17 mouse cellular contexts compared by ENCODE assay signal in the genomic region with DNA sequence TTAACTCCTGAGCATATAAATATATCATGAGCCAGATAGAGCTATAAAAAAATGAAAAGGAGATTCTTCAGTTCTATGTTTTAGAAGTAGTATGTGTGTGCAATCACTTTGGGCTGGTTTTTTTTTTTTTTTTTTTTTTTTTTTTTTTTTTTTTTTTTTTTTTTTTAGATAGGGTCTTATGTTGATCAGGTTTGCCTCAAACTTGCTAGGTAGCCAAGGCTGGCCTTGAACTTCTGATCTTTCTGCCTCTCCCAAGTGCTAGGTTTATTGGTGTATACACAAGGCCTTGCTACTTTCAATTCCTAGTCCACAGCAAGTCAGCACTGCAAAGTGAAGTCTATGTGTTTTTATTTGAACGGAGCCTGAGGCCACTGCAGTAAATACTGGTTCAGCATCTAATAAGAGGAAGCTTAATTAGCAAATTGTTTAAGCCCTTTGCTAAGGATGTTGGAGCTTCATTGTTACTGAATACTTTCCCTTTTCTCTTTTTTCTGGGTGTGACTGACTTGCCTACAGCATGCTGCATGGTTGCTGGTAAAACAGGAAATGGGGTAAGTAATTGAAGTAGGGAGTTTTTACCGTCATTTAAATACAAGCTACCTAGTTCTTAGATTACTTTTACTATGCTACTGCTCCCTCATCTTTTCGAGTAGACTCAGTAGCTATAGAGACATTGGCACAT. TPM values are rescaled to one million over a fixed set of nuclear protein-coding genes. Genes with fewer than 3 reads are reported as not detected.
DNase-seq lines count a peak whose midpoint lies in the region; ATAC-seq lines count a peak whose summit lies in the region.
"Had no signal": no experiment of that assay in that cellular context is flagged by ENCODE, and none has a peak within 500 bp of the region (broad histone marks: within the 10 kb centered on the region; RNA-seq: fewer than 3 reads in every experiment).

No protein-coding gene starts in this region.

- peak; percentile 45 for ATAC-seq in megakaryocyte progenitor cell, adult 5-6 weeks (replicated peaks; ENCODE audit: poor library complexity)
- ATAC-seq in kidney, embryonic 16.5 days (ENCODE audit: low FRiP score, low TSS enrichment): no peak
- ATAC-seq: intestine, postnatal 0 days had no signal

- peaks cover 4% of the 10 kb centered on the region; the same call in 1 of the 2 replicates for H3K4me1 ChIP-seq in midbrain, embryonic 10.5 days
- H3K4me1 ChIP-seq in kidney, embryonic 16.5 days (ENCODE audit: insufficient read depth, low read length): no peaks in the 10 kb centered on the region
- H3K4me1 ChIP-seq: heart, embryonic 10.5 days; stomach, embryonic 15.5 days had no signal

- WGBS in midbrain, embryonic 10.5 days: 84% methylated on average over 3 of the region's 3 CpGs
- WGBS in kidney, embryonic 16.5 days: 66% methylated on average over 3 of the region's 3 CpGs

- H3K4me3 ChIP-seq in midbrain, embryonic 10.5 days: no peak overlapping the region
- no peak overlapping the region for H3K4me3 ChIP-seq in kidney, embryonic 16.5 days (ENCODE audit: low read length)
- H3K4me3 ChIP-seq: gastrocnemius, adult 2 months; heart, embryonic 10.5 days; limb, embryonic 13.5 days; stomach, embryonic 15.5 days had no signal

- no peaks in the 10 kb centered on the region for H3K27me3 ChIP-seq in midbrain, embryonic 10.5 days (ENCODE audit: low read depth, poor library complexity, severe bottlenecking)
- H3K27me3 ChIP-seq in kidney, embryonic 16.5 days (ENCODE audit: insufficient read depth, low read length): no peaks in the 10 kb centered on the region
- H3K27me3 ChIP-seq: limb, embryonic 13.5 days; stomach, embryonic 15.5 days had no signal

- H3K9ac ChIP-seq in kidney, embryonic 16.5 days (replicated peaks; ENCODE audit: low read length): no peak overlapping the region
- H3K9ac ChIP-seq: limb, embryonic 13.5 days; stomach, embryonic 15.5 days had no signal

- peak; percentile 4 for DNase-seq in lung, postnatal 36 days
- no peak for DNase-seq in lung, postnatal 4 days
- DNase-seq in CD4-positive, CD25-positive, alpha-beta regulatory T cell, adult 2 months (ENCODE audit: low read depth, low spot score): peak; percentile 68
- peak; percentile 16 for DNase-seq in WW6 (ENCODE audit: low read depth, low spot score)
- DNase-seq in midbrain, embryonic 10.5 days (ENCODE audit: low spot score): no peak
- no peak for DNase-seq in heart, postnatal 25 days (ENCODE audit: low spot score)
- DNase-seq: cerebellum, adult 2 months; gastrocnemius, adult 2 months; kidney, postnatal 25 days; lung, adult 18-20 months; right cerebral cortex, postnatal 25 days had no signal

- H3K9me3 ChIP-seq in midbrain, embryonic 10.5 days (replicated peaks): no peaks in the 10 kb centered on the region
- no peaks in the 10 kb centered on the region for H3K9me3 ChIP-seq in kidney, embryonic 16.5 days (ENCODE audit: low read length)
- H3K9me3 ChIP-seq: heart, embryonic 10.5 days; limb, embryonic 13.5 days; stomach, embryonic 15.5 days had no signal

- intact Hi-C loops in heart, postnatal 25 days (cut with DNase I): no loop called here

- H3K36me3 ChIP-seq in midbrain, embryonic 10.5 days: peaks cover 31% of the 10 kb centered on the region
- H3K36me3 ChIP-seq in kidney, embryonic 16.5 days (ENCODE audit: insufficient read depth, low read length): peaks cover 18% of the 10 kb centered on the region; the same call in 1 of the 2 replicates
- H3K36me3 ChIP-seq: stomach, embryonic 15.5 days had no signal

- H3K27ac ChIP-seq in midbrain, embryonic 10.5 days (replicated peaks): no peak overlapping the region
- no peak overlapping the region for H3K27ac ChIP-seq in kidney, embryonic 16.5 days (ENCODE audit: low read length)
- H3K27ac ChIP-seq: gastrocnemius, adult 2 months; heart, embryonic 10.5 days; limb, embryonic 13.5 days; stomach, embryonic 15.5 days had no signal

- H3K4me2 ChIP-seq in kidney, embryonic 16.5 days (replicated peaks; ENCODE audit: low read depth, low read length): no peak overlapping the region
- H3K4me2 ChIP-seq: limb, embryonic 13.5 days; stomach, embryonic 15.5 days had no signal

RNA-seq across cellular contexts. Expression of a gene that starts 33.8 kb away (rescaled TPM):
- total RNA-seq in megakaryocyte progenitor cell, adult 5-6 weeks (2015): 31.0 and 53.1 TPM in 2 replicates
- 14.7 and 21.7 TPM in 2 replicates for total RNA-seq in megakaryocyte progenitor cell, adult 5-6 weeks (2017)
- polyA plus RNA-seq in midbrain, embryonic 10.5 days (2016; fragmentation: Nextera tagmentation; extraction: Ambion mirVana): 36.0 and 37.0 TPM in 2 replicates
- 10 to 100 TPM; 22.2 to 26.3 TPM for total RNA-seq in heart, postnatal 25 days (2021)
- 24.5 and 29.8 TPM in 2 replicates for polyA plus RNA-seq in kidney, embryonic 16.5 days (2015; fragmentation: Nextera tagmentation; extraction: Ambion mirVana)

RNA-seq across cellular contexts. Expression of a gene that starts 34.1 kb away (rescaled TPM):
- 45.1 and 52.1 TPM in 2 replicates for total RNA-seq in megakaryocyte progenitor cell, adult 5-6 weeks (2015)
- 52.7 and 71.7 TPM in 2 replicates for total RNA-seq in megakaryocyte progenitor cell, adult 5-6 weeks (2017)
- polyA plus RNA-seq in midbrain, embryonic 10.5 days (2016; fragmentation: Nextera tagmentation; extraction: Ambion mirVana): 18.8 and 18.9 TPM in 2 replicates
- total RNA-seq in heart, postnatal 25 days (2021): 10 to 100 TPM; 10.2 TPM
- polyA plus RNA-seq in kidney, embryonic 16.5 days (2015; fragmentation: Nextera tagmentation; extraction: Ambion mirVana): 21.2 and 23.7 TPM in 2 replicates

Comparison
In these comparisons a context has a peak if more than half of its experiments do, and no peak if none do; other contexts are left out.
1. DNase-seq: peak in lung, postnatal 36 days (single experiment), CD4-positive, CD25-positive, alpha-beta regulatory T cell, adult 2 months (single experiment) and WW6 (single experiment); none in lung, postnatal 4 days (0 of 2), midbrain, embryonic 10.5 days (single experiment) and heart, postnatal 25 days (single experiment).
2. RNA of a gene that starts 34.1 kb away (total RNA-seq): 45.1 to 71.7 TPM in megakaryocyte progenitor cell, adult 5-6 weeks; 10.2 TPM in heart, postnatal 25 days; every median in the first group is over 4 times any median in the second.